Mouse (Mus musculus): ENCODE measurements at regions not wholly inside any gene's neighbourhood (a gene's known extent, or its start where the extent isn't known, plus 50 kb on each side); places are given as distances from the start of the nearest gene placed in this dataset.

DNA sequence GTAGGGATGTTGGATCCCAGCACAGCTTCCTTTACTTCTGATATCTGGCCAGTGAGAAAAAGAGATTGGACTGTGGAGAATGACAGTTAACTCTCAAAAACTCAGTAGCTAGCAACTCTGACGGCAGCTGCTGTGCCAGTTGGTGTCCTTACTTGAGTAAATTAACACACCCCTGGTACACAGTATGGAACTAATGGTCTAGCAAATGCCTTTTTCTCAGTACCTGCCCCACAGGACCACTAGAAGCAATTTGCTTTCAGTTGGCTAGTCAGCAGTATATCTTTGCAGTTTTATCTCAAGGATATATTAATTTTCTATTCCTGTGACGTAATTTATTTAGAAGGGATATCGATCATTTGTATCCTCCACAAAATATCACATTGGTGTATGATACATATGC, 157.6 kb downstream of the Ahr start:
- DNase-seq (ENCODE audit: low spot score): no peak
- no peaks in the 10 kb centered on the region for H3K4me1 ChIP-seq
- H3K27me3 ChIP-seq (ENCODE audit: low read depth, poor library complexity, severe bottlenecking): no peaks in the 10 kb centered on the region
- WGBS: 84% methylated on average over 3 of the region's 3 CpGs
- H3K27ac ChIP-seq: no peak overlapping the region
- H3K36me3 ChIP-seq: no peaks in the 10 kb centered on the region
- no peak overlapping the region for H3K4me3 ChIP-seq
- no peaks in the 10 kb centered on the region for H3K9me3 ChIP-seq (replicated peaks)

DNA sequence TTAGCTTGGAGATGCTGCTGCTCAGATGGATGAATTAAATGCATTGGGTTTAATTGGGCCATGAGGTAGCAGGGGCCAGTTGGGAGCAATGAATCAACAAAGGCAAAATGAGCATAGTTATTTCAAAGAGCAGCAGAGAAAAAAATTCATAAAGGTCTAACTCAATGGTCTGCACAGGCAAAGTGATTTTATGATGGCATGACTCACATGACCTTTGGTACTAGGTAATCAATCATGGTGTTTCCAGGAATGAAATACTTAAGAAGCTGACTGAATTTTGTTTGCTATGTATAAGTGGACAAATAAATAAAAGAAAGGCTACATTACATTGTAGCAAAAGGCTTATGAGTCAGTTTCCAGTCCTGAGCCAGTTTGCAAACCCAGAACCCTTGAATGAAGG, 158.5 kb downstream of the Ahr start:
- no peak for DNase-seq (ENCODE audit: low spot score)
- Histone ChIP-seq H3K9me3 (replicated peaks) (no peaks in the 10 kb centered on the region), H3K27ac (no peak overlapping the region), H3K36me3 (no peaks in the 10 kb centered on the region), H3K4me1 (no peaks in the 10 kb centered on the region), H3K27me3 (ENCODE audit: low read depth, poor library complexity, severe bottlenecking) (no peaks in the 10 kb centered on the region), H3K4me3 (no peak overlapping the region)

- no peak overlapping the region for H3K27ac ChIP-seq
- no peak overlapping the region for H3K4me3 ChIP-seq
- H3K9me3 ChIP-seq (replicated peaks): no peaks in the 10 kb centered on the region
- no peaks in the 10 kb centered on the region for H3K4me1 ChIP-seq
- H3K27me3 ChIP-seq (ENCODE audit: low read depth, poor library complexity, severe bottlenecking): no peaks in the 10 kb centered on the region
- H3K36me3 ChIP-seq: no peaks in the 10 kb centered on the region
- DNase-seq (ENCODE audit: low spot score): no peak
- WGBS: 93% methylated on average over 2 of the region's 2 CpGs
These were observed 176.9 kb downstream of the Ahr start for GRCm38 (mm10) chr12:35357901-35358300.

DNA sequence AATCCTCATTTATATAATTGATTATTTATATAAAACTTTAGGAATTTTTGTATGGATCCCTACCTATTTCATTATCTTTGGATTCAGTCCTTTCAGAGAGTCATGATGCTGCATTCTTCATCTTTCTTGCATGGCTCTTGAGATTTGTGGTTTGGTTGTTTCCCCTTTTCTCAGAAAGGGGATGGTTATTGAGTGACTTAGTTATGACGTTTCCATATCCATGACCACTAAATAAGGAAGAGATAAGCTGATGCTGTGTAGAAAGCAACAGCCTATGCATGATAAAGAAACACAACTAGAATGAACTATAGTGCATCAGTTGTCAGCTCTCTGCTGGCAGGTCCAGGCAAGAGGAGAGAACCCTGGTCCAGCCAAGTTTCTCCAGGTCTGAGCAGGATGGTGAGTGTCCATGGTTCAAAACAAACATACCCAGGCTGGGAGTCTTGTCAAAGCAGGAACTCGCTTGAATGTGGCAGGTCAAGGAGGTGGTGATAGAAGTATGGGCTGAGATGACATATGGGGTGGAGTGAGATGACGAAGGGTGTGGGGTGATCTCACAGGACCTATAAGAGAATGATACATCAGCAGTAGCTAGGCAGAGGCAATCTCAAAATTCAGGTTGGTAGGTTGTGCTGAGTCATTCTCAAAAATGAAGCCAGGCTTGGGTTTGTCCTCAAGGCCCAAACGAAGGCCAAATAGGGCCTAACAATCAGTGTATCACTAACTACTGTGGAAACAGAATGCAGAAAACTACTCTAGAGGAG, 196.5 kb downstream of the Ahr start:
- Histone ChIP-seq H3K9me3 (replicated peaks) (no peaks in the 10 kb centered on the region), H3K4me1 (no peaks in the 10 kb centered on the region), H3K36me3 (no peaks in the 10 kb centered on the region), H3K27me3 (ENCODE audit: low read depth, poor library complexity, severe bottlenecking) (no peaks in the 10 kb centered on the region), H3K27ac (no peak overlapping the region), H3K4me3 (no peak overlapping the region)
- 91% methylated on average over 4 of the region's 4 CpGs for WGBS
- DNase-seq (ENCODE audit: low spot score): no peak

DNA sequence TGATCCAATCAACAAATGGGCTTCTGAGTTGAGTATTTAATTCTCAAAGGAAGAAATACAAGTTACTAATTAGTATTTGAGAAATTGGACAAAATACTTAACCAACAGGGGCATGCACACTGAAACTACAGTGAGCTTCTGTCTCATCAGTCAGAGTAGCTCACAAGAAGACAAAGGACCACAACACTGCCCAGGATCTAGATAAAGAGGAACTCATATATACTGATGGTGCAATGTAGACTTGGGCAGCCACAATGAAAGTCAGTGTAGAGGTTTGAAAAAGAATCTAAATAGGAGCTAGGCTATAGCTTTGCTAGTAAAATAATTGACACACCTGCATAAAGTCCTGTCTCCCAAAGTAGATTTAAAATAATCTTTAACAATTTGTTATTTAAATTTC, 198.5 kb downstream of the Ahr start:
- no peak overlapping the region for H3K4me3 ChIP-seq
- DNase-seq (ENCODE audit: low spot score): no peak
- no peak overlapping the region for H3K27ac ChIP-seq
- H3K27me3 ChIP-seq (ENCODE audit: low read depth, poor library complexity, severe bottlenecking): no peaks in the 10 kb centered on the region
- no peaks in the 10 kb centered on the region for H3K9me3 ChIP-seq (replicated peaks)
- H3K36me3 ChIP-seq: no peaks in the 10 kb centered on the region
- no peaks in the 10 kb centered on the region for H3K4me1 ChIP-seq

GRCm38 (mm10) chr12:35334344-35335075, 200.3 kb downstream of the Ahr start:
- WGBS: 85% methylated on average over 10 of the region's 10 CpGs
- Histone ChIP-seq H3K4me3 (no peak overlapping the region), H3K27me3 (ENCODE audit: low read depth, poor library complexity, severe bottlenecking) (no peaks in the 10 kb centered on the region), H3K9me3 (replicated peaks) (no peaks in the 10 kb centered on the region), H3K27ac (no peak overlapping the region), H3K4me1 (no peaks in the 10 kb centered on the region), H3K36me3 (no peaks in the 10 kb centered on the region)
- no peak for DNase-seq (ENCODE audit: low spot score)

DNA sequence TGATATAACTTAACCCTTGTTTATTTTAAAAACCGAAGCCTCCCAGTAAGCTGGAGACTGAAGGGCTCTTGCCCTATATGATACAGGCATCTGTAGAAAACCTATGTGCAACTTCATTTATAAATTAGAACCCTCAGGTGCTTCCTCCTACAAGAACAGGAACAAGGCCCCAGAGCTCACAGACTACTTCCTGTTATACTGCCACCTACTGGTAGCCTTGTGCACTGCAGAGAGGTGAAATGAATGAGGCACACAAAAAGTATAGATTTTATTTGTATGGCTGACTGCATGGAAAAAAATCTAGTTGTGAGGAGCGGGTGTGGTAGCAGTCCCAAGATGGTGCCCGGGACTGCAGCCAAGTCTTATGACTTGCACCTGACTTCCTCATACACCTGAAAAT, 203.5 kb downstream of the Ahr start:
- Histone ChIP-seq H3K27me3 (ENCODE audit: low read depth, poor library complexity, severe bottlenecking) (no peaks in the 10 kb centered on the region), H3K36me3 (no peaks in the 10 kb centered on the region), H3K27ac (no peak overlapping the region), H3K9me3 (replicated peaks) (no peaks in the 10 kb centered on the region), H3K4me3 (no peak overlapping the region), H3K4me1 (no peaks in the 10 kb centered on the region)
- 93% methylated on average over 3 of the region's 3 CpGs for WGBS
- no peak for DNase-seq (ENCODE audit: low spot score)

GRCm38 (mm10) chr12:35329699-35330098, 205.1 kb downstream of the Ahr start:
- no peak for DNase-seq (ENCODE audit: low spot score)
- 83% methylated on average over 6 of the region's 6 CpGs for WGBS

GRCm38 (mm10) chr12:35319571-35319970, 215.3 kb downstream of the Ahr start:
- no peak overlapping the region for H3K27ac ChIP-seq
- no peak for DNase-seq (ENCODE audit: low spot score)
- WGBS: 92% methylated on average over 4 of the region's 4 CpGs
- no peaks in the 10 kb centered on the region for H3K9me3 ChIP-seq (replicated peaks)
- no peaks in the 10 kb centered on the region for H3K27me3 ChIP-seq (ENCODE audit: low read depth, poor library complexity, severe bottlenecking)
- H3K36me3 ChIP-seq: no peaks in the 10 kb centered on the region
- H3K4me1 ChIP-seq: no peaks in the 10 kb centered on the region
- H3K4me3 ChIP-seq: no peak overlapping the region

More at GRCm38 (mm10) chr12:35329699-35330098, 205.1 kb downstream of the Ahr start:
- Histone ChIP-seq H3K27ac (no peak overlapping the region), H3K27me3 (ENCODE audit: low read depth, poor library complexity, severe bottlenecking) (no peaks in the 10 kb centered on the region), H3K4me1 (no peaks in the 10 kb centered on the region), H3K4me3 (no peak overlapping the region), H3K9me3 (replicated peaks) (no peaks in the 10 kb centered on the region), H3K36me3 (no peaks in the 10 kb centered on the region)

- 76% methylated on average over 3 of the region's 3 CpGs for WGBS
- Histone ChIP-seq H3K27ac (no peak overlapping the region), H3K27me3 (ENCODE audit: low read depth, poor library complexity, severe bottlenecking) (no peaks in the 10 kb centered on the region), H3K36me3 (no peaks in the 10 kb centered on the region), H3K9me3 (replicated peaks) (no peaks in the 10 kb centered on the region), H3K4me1 (peaks cover 4% of the 10 kb centered on the region), H3K4me3 (no peak overlapping the region)
- no peak for DNase-seq (ENCODE audit: low spot score)
These were observed 217.8 kb downstream of the Ahr start for GRCm38 (mm10) chr12:35317046-35317445.

- H3K9me3 ChIP-seq (replicated peaks): no peaks in the 10 kb centered on the region
- H3K4me1 ChIP-seq: peaks cover 4% of the 10 kb centered on the region
- no peaks in the 10 kb centered on the region for H3K36me3 ChIP-seq
- 98% methylated on average over 2 of the region's 2 CpGs for WGBS
- no peaks in the 10 kb centered on the region for H3K27me3 ChIP-seq (ENCODE audit: low read depth, poor library complexity, severe bottlenecking)
- no peak for DNase-seq (ENCODE audit: low spot score)
- H3K4me3 ChIP-seq: no peak overlapping the region
- no peak overlapping the region for H3K27ac ChIP-seq
These were observed 220.8 kb downstream of the Ahr start for GRCm38 (mm10) chr12:35314035-35314434.

GRCm38 (mm10) chr12:35313191-35313925, 221.5 kb downstream of the Ahr start:
- Histone ChIP-seq H3K36me3 (no peaks in the 10 kb centered on the region), H3K27me3 (ENCODE audit: low read depth, poor library complexity, severe bottlenecking) (no peaks in the 10 kb centered on the region), H3K4me1 (peaks cover 4% of the 10 kb centered on the region), H3K27ac (no peak overlapping the region), H3K9me3 (replicated peaks) (no peaks in the 10 kb centered on the region), H3K4me3 (no peak overlapping the region)
- DNase-seq (ENCODE audit: low spot score): peak; percentile 48
- WGBS: 50% methylated on average over 11 of the region's 11 CpGs

- no peaks in the 10 kb centered on the region for H3K36me3 ChIP-seq
- no peaks in the 10 kb centered on the region for H3K27me3 ChIP-seq (ENCODE audit: low read depth, poor library complexity, severe bottlenecking)
- no peak for DNase-seq (ENCODE audit: low spot score)
- H3K27ac ChIP-seq: no peak overlapping the region
- no peaks in the 10 kb centered on the region for H3K9me3 ChIP-seq (replicated peaks)
- H3K4me3 ChIP-seq: no peak overlapping the region
- peaks cover 4% of the 10 kb centered on the region for H3K4me1 ChIP-seq
These were observed 226.3 kb downstream of the Ahr start for GRCm38 (mm10) chr12:35308537-35308936.
